Mouse (Mus musculus) cerebellum, adult 2 months (tissue): ENCODE results near the gene Adss.

Source experiments
- CTCF ChIP-seq: fragments of 200-500 bp; IDR thresholded peaks from 2 replicates; pipeline ENCODE4 v1.5.1; 2011; ENCODE audit warnings: low read depth, mild to moderate bottlenecking, control low read depth, low read length, moderate library complexity, borderline replicate concordance; ENCODE audit not compliant: insufficient read depth
- POLR2A ChIP-seq: fragments of 200-500 bp; IDR thresholded peaks from 2 replicates; pipeline ENCODE4 v1.6.1; 2011; ENCODE audit warnings: low read length, control low read depth, borderline replicate concordance; ENCODE audit not compliant: insufficient read depth

DNA sequence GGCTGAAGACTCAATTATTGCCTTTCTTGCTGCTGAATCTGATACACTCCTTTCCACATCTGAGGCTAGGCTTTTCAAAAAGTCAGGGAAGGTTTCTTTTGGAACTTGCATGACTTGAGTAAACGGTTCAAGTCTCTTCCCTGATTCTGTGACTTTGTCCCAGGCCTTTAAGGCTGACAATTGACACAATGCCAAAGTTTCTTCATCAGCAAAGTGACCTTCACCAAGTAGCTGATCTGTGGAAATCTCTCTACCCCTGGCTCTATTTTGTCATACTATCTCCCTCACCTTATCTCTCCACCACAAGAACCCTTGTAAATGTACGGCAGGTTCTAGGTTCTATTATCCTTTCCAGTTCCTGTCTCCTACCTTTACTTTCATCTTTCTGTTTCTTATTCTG, 7.2 kb upstream of the Adss start:
- TF ChIP-seq POLR2A: no peak
- TF ChIP-seq CTCF: no peak
